Mouse (Mus musculus) C2C12 (cell line): ENCODE data around the gene Tspan9. TPM values are rescaled to one million over a fixed set of nuclear protein-coding genes. Genes with fewer than 3 reads are reported as not detected.

Experiments
- H3K27me3 ChIP-seq: one replicate; pipeline ENCODE4 v1.6.1; 2011; ENCODE audit not compliant: control insufficient read depth, insufficient read depth, insufficient read length
- H3K36me3 ChIP-seq: one replicate; pipeline ENCODE4 v1.6.1; 2011; ENCODE audit not compliant: control insufficient read depth, insufficient read depth
- H3K4me3 ChIP-seq: one replicate; pipeline ENCODE4 v1.5.1; 2011; ENCODE audit warnings: mild to moderate bottlenecking, control low read depth; ENCODE audit not compliant: poor library complexity, insufficient read depth, severe bottlenecking
- H3K79me2 ChIP-seq: one replicate; pipeline ENCODE4 v1.6.1; 2011; ENCODE audit not compliant: control insufficient read depth, insufficient read depth
- H3K79me3 ChIP-seq: one replicate; pipeline ENCODE4 v1.6.1; 2011; ENCODE audit warnings: low read depth, control low read depth
- H3ac ChIP-seq: one replicate; pipeline ENCODE3; 2011; ENCODE audit warnings: low read depth; ENCODE audit not compliant: control insufficient read depth, insufficient read length
- CEBPB ChIP-seq: IDR thresholded peaks from one replicate; pipeline ENCODE4 v1.6.1; 2011; ENCODE audit warnings: low read depth, mild to moderate bottlenecking, control low read depth, moderate library complexity
- CTCF ChIP-seq: IDR thresholded peaks from one replicate; pipeline ENCODE4 v1.5.1; 2011; ENCODE audit not compliant: control insufficient read depth, insufficient read depth, insufficient read length
- FOSL1 ChIP-seq: IDR thresholded peaks from one replicate; pipeline ENCODE4 v1.8.0; 2011; ENCODE audit warnings: mild to moderate bottlenecking, low read length; ENCODE audit not compliant: poor library complexity, insufficient read depth, severe bottlenecking
- MAX ChIP-seq: IDR thresholded peaks from one replicate; pipeline ENCODE4 v1.6.1; 2011; ENCODE audit warnings: mild to moderate bottlenecking, control low read depth
- MYOD1 ChIP-seq: IDR thresholded peaks from one replicate; pipeline ENCODE4 v1.6.1; 2011; ENCODE audit warnings: low read depth; ENCODE audit not compliant: control insufficient read depth, insufficient read length
- MYOG ChIP-seq: IDR thresholded peaks from one replicate; pipeline ENCODE4 v1.6.1; 2011; ENCODE audit not compliant: control insufficient read depth, insufficient read length; ENCODE audit errors: extremely low read depth
- USF1 ChIP-seq: IDR thresholded peaks from one replicate; pipeline ENCODE4 v1.6.1; 2011; ENCODE audit warnings: low read depth, mild to moderate bottlenecking, control low read depth, moderate library complexity
- polyA plus RNA-seq: library from polyadenylated mRNA; unstranded; fragments of >200 nt; fragmentation: generic; extraction: Trizol; gene quantifications from one replicate; pipeline ENCODE4 v1.2.1, GENCODE M21; 2012; ENCODE audit warnings: missing spikeins

Gene Tspan9
- polyA plus RNA-seq, 1 experiment = 57.6 TPM

- no peak overlapping the region for H3ac ChIP-seq
- H3K4me3 ChIP-seq = no peak overlapping the region
- no peaks in the 10 kb centered on the region for H3K27me3 ChIP-seq
- H3K79me3 ChIP-seq = no peaks in the 10 kb centered on the region
- H3K79me2 ChIP-seq = no peaks in the 10 kb centered on the region
- no peaks in the 10 kb centered on the region for H3K36me3 ChIP-seq
- no peak for TF ChIP-seq CEBPB
- TF ChIP-seq MYOG = no peak
- TF ChIP-seq USF1 = no peak
- TF ChIP-seq CTCF = no peak
- TF ChIP-seq MAX = no peak
- no peak for TF ChIP-seq MYOD1
- TF ChIP-seq FOSL1 = no peak
These were observed 51.6 kb downstream of the Tspan9 start for GRCm38 (mm10) chr6:128091833-128092166.

DNA sequence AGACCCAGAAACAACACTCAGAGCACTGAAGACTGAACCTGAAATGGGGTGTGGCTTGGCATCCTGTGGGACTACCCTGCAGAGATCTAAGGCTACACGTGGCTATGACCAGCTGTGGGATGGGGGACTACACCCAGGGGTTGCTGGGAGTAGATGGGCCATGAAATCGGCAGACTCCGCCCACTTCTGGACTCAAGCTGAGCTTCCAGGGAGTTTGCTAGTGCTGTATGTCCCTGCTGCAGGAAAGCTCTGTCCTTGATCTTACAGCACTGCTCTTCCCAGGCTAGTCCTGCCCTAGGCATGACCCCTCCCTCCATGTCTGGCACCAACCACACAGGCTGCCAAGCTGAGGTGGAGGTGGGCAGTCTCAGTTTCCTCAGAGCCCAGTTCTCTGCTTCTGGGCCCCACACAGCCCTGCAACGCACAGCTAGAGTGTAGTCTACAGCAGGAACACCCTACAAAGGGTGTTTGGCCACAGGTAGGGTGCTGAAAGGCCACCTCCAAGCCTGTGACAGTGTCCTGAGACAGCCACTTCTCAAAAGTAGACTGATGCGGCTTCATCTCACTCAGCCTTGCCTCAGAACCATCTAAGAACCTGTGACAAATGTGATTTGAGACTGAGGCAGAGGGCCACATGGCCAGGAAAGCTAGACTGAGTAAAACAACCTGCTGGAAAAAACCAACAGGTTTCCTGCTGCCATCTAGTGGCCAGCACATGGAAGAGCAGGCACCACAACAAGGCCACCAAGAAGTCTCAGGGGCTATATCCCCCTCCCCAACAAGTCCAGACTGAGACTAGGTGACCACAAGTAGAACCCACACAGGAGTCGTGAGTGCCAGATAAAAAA is 52.2 kb downstream of the Tspan9 start:
- Histone ChIP-seq H3K79me2 (no peaks in the 10 kb centered on the region), H3K79me3 (no peaks in the 10 kb centered on the region), H3K36me3 (no peaks in the 10 kb centered on the region), H3K4me3 (no peak overlapping the region), H3K27me3 (no peaks in the 10 kb centered on the region), H3ac (no peak overlapping the region)
- no peak for TF ChIP-seq CTCF
- TF ChIP-seq FOSL1 = no peak
- no peak for TF ChIP-seq MYOD1
- peak; percentile 81 for TF ChIP-seq MAX

DNA sequence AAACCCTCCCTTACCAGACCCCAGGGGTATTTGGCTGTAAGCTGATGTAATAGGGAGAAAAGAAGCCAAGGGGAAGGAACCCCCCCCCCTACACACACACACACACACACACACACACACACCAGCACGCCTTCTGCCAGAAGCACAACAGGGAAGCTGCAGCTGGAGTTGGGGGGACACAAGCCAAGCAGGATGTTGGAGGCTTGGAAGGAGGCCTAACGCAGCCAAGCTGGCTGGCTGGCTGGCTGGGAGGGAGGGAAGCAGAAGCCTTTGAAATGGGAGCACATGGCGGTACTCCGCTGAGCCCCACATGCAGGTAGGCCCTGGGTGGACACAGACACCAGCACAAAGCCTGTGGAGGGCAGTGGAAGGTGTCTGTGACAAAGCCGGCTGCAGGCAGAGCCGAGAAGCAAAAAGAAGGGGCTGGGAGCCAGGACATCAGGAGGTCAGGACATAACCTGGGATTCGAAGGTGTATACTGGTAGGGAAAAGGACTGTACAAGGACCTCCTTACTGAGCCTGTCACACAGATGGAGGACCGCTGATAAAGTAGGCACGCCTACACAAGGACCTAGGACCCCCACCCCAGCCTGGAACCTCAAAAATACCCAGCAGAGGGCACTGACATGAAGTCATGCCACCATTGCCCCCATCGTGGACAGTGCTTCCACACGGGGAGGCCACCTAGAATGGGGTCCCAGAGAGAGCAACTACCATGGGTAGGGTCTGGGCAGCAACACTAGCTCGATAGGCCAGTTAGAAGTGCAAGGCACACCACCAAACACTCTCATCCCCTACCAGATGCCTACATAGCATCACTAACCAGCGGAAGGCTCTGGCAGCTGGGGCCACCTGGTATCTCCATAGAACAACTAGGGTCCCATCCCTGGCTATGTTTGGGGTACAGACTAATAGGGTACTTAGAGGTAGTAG is 53.4 kb downstream of the Tspan9 start:
- Histone ChIP-seq H3K4me3 (no peak overlapping the region), H3K36me3 (no peaks in the 10 kb centered on the region), H3ac (no peak overlapping the region), H3K27me3 (no peaks in the 10 kb centered on the region), H3K79me2 (no peaks in the 10 kb centered on the region), H3K79me3 (no peaks in the 10 kb centered on the region)
- no peak for TF ChIP-seq CTCF

DNA sequence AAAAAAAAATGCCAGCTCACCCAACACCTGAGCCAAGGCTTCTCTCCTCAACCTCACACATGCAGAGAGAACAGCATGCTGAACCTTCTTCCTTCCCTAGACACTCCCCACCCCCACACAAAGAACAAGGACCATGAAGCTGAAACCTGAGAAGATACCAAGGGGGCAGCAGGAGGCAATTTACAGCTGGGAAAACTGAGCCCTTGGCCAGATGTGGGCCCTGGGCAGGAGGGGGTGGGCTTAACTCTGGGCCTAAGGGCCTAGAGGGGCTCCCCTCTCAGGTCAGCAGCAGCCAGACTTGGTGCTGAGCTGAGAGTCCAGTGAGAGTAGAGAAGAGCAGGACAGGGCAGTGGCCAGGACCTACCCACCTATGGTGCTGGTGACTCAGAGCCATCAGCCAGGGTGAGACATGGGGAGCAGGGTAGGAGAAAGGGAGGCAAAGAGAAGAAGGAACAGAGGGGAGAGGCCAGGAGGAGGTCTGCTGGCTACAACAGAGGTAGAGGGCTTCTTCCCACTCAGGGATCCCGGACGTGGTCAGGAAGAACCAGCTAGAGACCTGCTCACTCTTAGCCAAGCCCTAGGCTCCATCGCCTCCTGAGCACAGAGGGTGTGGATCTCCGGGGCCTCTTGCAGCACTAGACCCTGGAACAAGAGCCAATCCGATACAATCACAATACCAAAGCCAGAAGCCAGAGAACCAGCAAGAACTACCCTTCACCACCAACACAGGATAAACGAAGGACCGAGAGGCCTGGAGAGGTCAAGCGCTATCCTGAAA is 54.5 kb downstream of the Tspan9 start:
- Histone ChIP-seq H3K79me2 (no peaks in the 10 kb centered on the region), H3K36me3 (no peaks in the 10 kb centered on the region), H3ac (no peak overlapping the region), H3K79me3 (no peaks in the 10 kb centered on the region), H3K27me3 (no peaks in the 10 kb centered on the region), H3K4me3 (no peak overlapping the region)
- TF ChIP-seq MAX = no peak
- no peak for TF ChIP-seq CEBPB
- TF ChIP-seq MYOD1 = no peak
- no peak for TF ChIP-seq USF1
- no peak for TF ChIP-seq FOSL1
- TF ChIP-seq MYOG = no peak
- no peak for TF ChIP-seq CTCF

GRCm38 (mm10) chr6:128085488-128086066 is 57.8 kb downstream of the Tspan9 start:
- TF ChIP-seq MYOD1 (peak; percentile 39), MAX (no peak)
- Histone ChIP-seq H3ac (no peak overlapping the region), H3K79me3 (no peaks in the 10 kb centered on the region), H3K79me2 (no peaks in the 10 kb centered on the region), H3K36me3 (no peaks in the 10 kb centered on the region), H3K4me3 (no peak overlapping the region), H3K27me3 (no peaks in the 10 kb centered on the region)
